Mouse (Mus musculus) E14TG2a.4 (cell line): ENCODE measurements around the gene Cul1.
"Not testable (repeated sequence)": the region's sequence is repeated elsewhere in the genome, so short reads cannot be mapped to it uniquely, and the experiment has no call there.

Experiments
- H3K27me3 ChIP-seq: 2 replicates; pipeline ENCODE4 v1.6.1; 2014; ENCODE audit warnings: low read length, control low read depth; ENCODE audit not compliant: insufficient read depth
- H3K36me3 ChIP-seq: 2 replicates; pipeline ENCODE4 v1.6.1; 2014; ENCODE audit warnings: low read length, control low read depth; ENCODE audit not compliant: insufficient read depth
- H3K4me1 ChIP-seq: replicated peaks from 2 replicates; pipeline ENCODE4 v1.6.1; 2014; ENCODE audit warnings: low read depth, low read length, control low read depth
- H3K4me3 ChIP-seq: replicated peaks from 2 replicates; pipeline ENCODE4 v1.5.1; 2014; ENCODE audit warnings: mild to moderate bottlenecking, low read length
- H3K9me3 ChIP-seq: 2 replicates; pipeline ENCODE4 v1.6.1; 2014; ENCODE audit warnings: low read length, control low read depth
- CTCF ChIP-seq: conservative IDR thresholded peaks from 2 replicates; pipeline ENCODE4 v1.5.1; 2014; ENCODE audit warnings: low read length
- NANOG ChIP-seq: IDR thresholded peaks from 2 replicates; pipeline ENCODE4 v1.6.1; 2014; ENCODE audit warnings: borderline replicate concordance, low read length, mixed read lengths
- POU5F1 ChIP-seq: IDR thresholded peaks from 2 replicates; pipeline ENCODE4 v1.6.1; 2014; ENCODE audit warnings: low read length, borderline replicate concordance

Cul1 gene

GRCm38 (mm10) chr6:47453098-47453497 lies at the start of gene Cul1:
Gene Cul1 (plus strand): TSS chr6:47453398.
- H3K4me1 ChIP-seq: peaks cover 30% of the 10 kb centered on the region
- H3K4me3 ChIP-seq: peak within 1 kb of the TSS; percentile 95
- TF ChIP-seq POU5F1: no peak
- TF ChIP-seq NANOG: no peak
- TF ChIP-seq CTCF: no peak
- H3K27me3 ChIP-seq: no peaks in the 10 kb centered on the region
- no peaks in the 10 kb centered on the region for H3K9me3 ChIP-seq
- no peaks in the 10 kb centered on the region for H3K36me3 ChIP-seq

- Histone ChIP-seq H3K9me3 (no peaks in the 10 kb centered on the region), H3K27me3 (peaks cover 4% of the 10 kb centered on the region; the same call in 1 of the 2 replicates), H3K36me3 (no peaks in the 10 kb centered on the region), H3K4me1 (no peaks in the 10 kb centered on the region), H3K4me3 (no peak overlapping the region)
- no peak for TF ChIP-seq CTCF
- TF ChIP-seq POU5F1: no peak
- TF ChIP-seq NANOG: no peak
Measured at GRCm38 (mm10) chr6:47404419-47405382, 48.5 kb upstream of the Cul1 start.

GRCm38 (mm10) chr6:47412886-47413606 lies 40.2 kb upstream of the Cul1 start:
- TF ChIP-seq CTCF (no peak), NANOG (no peak), POU5F1 (no peak)
- no peaks in the 10 kb centered on the region for H3K4me1 ChIP-seq

GRCm38 (mm10) chr6:47413656-47414055 lies 39.5 kb upstream of the Cul1 start:
- no peaks in the 10 kb centered on the region for H3K36me3 ChIP-seq
- TF ChIP-seq NANOG (no peak), CTCF (no peak), POU5F1 (no peak)
- H3K9me3 ChIP-seq: no peaks in the 10 kb centered on the region
- no peak overlapping the region for H3K4me3 ChIP-seq
- H3K4me1 ChIP-seq: no peaks in the 10 kb centered on the region
- no peaks in the 10 kb centered on the region for H3K27me3 ChIP-seq

More at GRCm38 (mm10) chr6:47412886-47413606, 40.2 kb upstream of the Cul1 start:
- Histone ChIP-seq H3K27me3 (no peaks in the 10 kb centered on the region), H3K9me3 (no peaks in the 10 kb centered on the region), H3K36me3 (no peaks in the 10 kb centered on the region), H3K4me3 (no peak overlapping the region)

GRCm38 (mm10) chr6:47418691-47419090 lies 34.5 kb upstream of the Cul1 start:
- Histone ChIP-seq H3K9me3 (no peaks in the 10 kb centered on the region), H3K4me1 (no peaks in the 10 kb centered on the region)

GRCm38 (mm10) chr6:47420156-47420555 lies 33.0 kb upstream of the Cul1 start:
- Histone ChIP-seq H3K4me1 (no peaks in the 10 kb centered on the region), H3K4me3 (no peak overlapping the region), H3K27me3 (no peaks in the 10 kb centered on the region), H3K9me3 (no peaks in the 10 kb centered on the region), H3K36me3 (no peaks in the 10 kb centered on the region)
- TF ChIP-seq POU5F1 (no peak), CTCF (no peak), NANOG (no peak)

More at GRCm38 (mm10) chr6:47418691-47419090, 34.5 kb upstream of the Cul1 start:
- H3K36me3 ChIP-seq: no peaks in the 10 kb centered on the region
- H3K27me3 ChIP-seq: no peaks in the 10 kb centered on the region
- no peak overlapping the region for H3K4me3 ChIP-seq
- no peak for TF ChIP-seq NANOG
- TF ChIP-seq CTCF: no peak
- no peak for TF ChIP-seq POU5F1

GRCm38 (mm10) chr6:47421221-47421620 lies 32.0 kb upstream of the Cul1 start:
- Histone ChIP-seq H3K4me3 (no peak overlapping the region), H3K4me1 (0 out of 2 replicates have a peak, but pooled peaks cover 3% of the 10 kb centered on the region), H3K9me3 (no peaks in the 10 kb centered on the region), H3K36me3 (no peaks in the 10 kb centered on the region), H3K27me3 (no peaks in the 10 kb centered on the region)
- TF ChIP-seq POU5F1: no peak

- Histone ChIP-seq H3K9me3 (no peaks in the 10 kb centered on the region), H3K4me3 (no peak overlapping the region), H3K36me3 (no peaks in the 10 kb centered on the region), H3K4me1 (0 out of 2 replicates have a peak, but pooled peaks cover 3% of the 10 kb centered on the region), H3K27me3 (no peaks in the 10 kb centered on the region)
- no peak for TF ChIP-seq NANOG
- no peak for TF ChIP-seq CTCF
- TF ChIP-seq POU5F1: no peak
Measured at GRCm38 (mm10) chr6:47426136-47426535, 27.1 kb upstream of the Cul1 start.

- H3K9me3 ChIP-seq, H3K4me1 ChIP-seq, H3K4me3 ChIP-seq, H3K27me3 ChIP-seq, H3K36me3 ChIP-seq: not testable (repeated sequence)
Measured at GRCm38 (mm10) chr6:47426556-47426955, 26.6 kb upstream of the Cul1 start.

- peak overlapping the region; percentile 49 for H3K4me3 ChIP-seq
- not testable (repeated sequence) for H3K4me1 ChIP-seq, H3K9me3 ChIP-seq, H3K36me3 ChIP-seq, H3K27me3 ChIP-seq
Measured at GRCm38 (mm10) chr6:47432795-47433194, 20.4 kb upstream of the Cul1 start.
